Mouse (Mus musculus): ENCODE measurements around the gene Pold4.
A peak's percentile ranks its signal among the peaks of the same experiment; 100 is the strongest.

GRCm38 (mm10) chr19:4279487-4279886 lies 47.8 kb downstream of the Pold4 start:
- TF ChIP-seq CTCF (IDR thresholded peaks at IDR 0.05; ENCODE audit: extremely low read depth, insufficient read depth, low read length) (peak; percentile 21; the same call in 1 of the 2 replicates), POLR2A (IDR thresholded peaks at IDR 0.05; ENCODE audit: extremely low read depth, insufficient read depth, low read length) (no peak)

Data from cortical plate, adult 2 months (tissue).